Mouse (Mus musculus): ENCODE measurements around the gene Snai3. TPM values are rescaled to one million over a fixed set of nuclear protein-coding genes. Genes with fewer than 3 reads are reported as not detected.

Snai3 gene
- polyA plus RNA-seq, 1 experiment from 2014 or later = not detected

GRCm38 (mm10) chr8:122423217-122423616 lies 37.3 kb downstream of the Snai3 start:
- Histone ChIP-seq H3K27me3 (no peaks in the 10 kb centered on the region), H3K4me2 (replicated peaks) (no peak overlapping the region), H3K36me3 (peaks cover 15% of the 10 kb centered on the region), H3K4me3 (no peak overlapping the region), H3K4me1 (no peaks in the 10 kb centered on the region), H3K27ac (replicated peaks) (no peak overlapping the region), H3K9ac (replicated peaks) (no peak overlapping the region), H3K9me3 (no peaks in the 10 kb centered on the region)
- no peak for ATAC-seq (ENCODE audit: low FRiP score, low read depth)
- WGBS = 90% methylated on average over 24 of the region's 24 CpGs

GRCm38 (mm10) chr8:122421376-122422070 lies 39.0 kb downstream of the Snai3 start, which contains the start of gene Il17c:
Gene Il17c, plus strand, starts transcription at chr8:122422020.
- H3K9ac ChIP-seq (replicated peaks) = no peak within 1 kb of the TSS
- WGBS = 86% methylated on average over 14 of the region's 14 CpGs
- no peaks in the 10 kb centered on the region for H3K27me3 ChIP-seq
- H3K9me3 ChIP-seq = no peaks in the 10 kb centered on the region
- no peak within 1 kb of the TSS for H3K4me3 ChIP-seq
- H3K4me2 ChIP-seq (replicated peaks) = no peak within 1 kb of the TSS
- no peaks in the 10 kb centered on the region for H3K4me1 ChIP-seq
- peaks cover 30% of the 10 kb centered on the region for H3K36me3 ChIP-seq
- ATAC-seq (ENCODE audit: low FRiP score, low read depth) = no peak
- no peak within 1 kb of the TSS for H3K27ac ChIP-seq (replicated peaks)

- H3K4me1 ChIP-seq = no peaks in the 10 kb centered on the region
- H3K9ac ChIP-seq (replicated peaks) = no peak overlapping the region
- H3K4me3 ChIP-seq = no peak overlapping the region
- no peaks in the 10 kb centered on the region for H3K27me3 ChIP-seq
- ATAC-seq (ENCODE audit: low FRiP score, low read depth) = no peak
- no peak overlapping the region for H3K27ac ChIP-seq (replicated peaks)
- H3K36me3 ChIP-seq = peaks cover 45% of the 10 kb centered on the region
- 76% methylated on average over 9 of the region's 9 CpGs for WGBS
- no peak overlapping the region for H3K4me2 ChIP-seq (replicated peaks)
- no peaks in the 10 kb centered on the region for H3K9me3 ChIP-seq
These were observed 40.5 kb downstream of the Snai3 start for GRCm38 (mm10) chr8:122419881-122420555.

- Histone ChIP-seq H3K4me3 (no peak overlapping the region), H3K4me1 (no peaks in the 10 kb centered on the region), H3K27ac (replicated peaks) (no peak overlapping the region), H3K9ac (replicated peaks) (no peak overlapping the region), H3K9me3 (no peaks in the 10 kb centered on the region), H3K36me3 (peaks cover 90% of the 10 kb centered on the region), H3K4me2 (replicated peaks) (no peak overlapping the region), H3K27me3 (no peaks in the 10 kb centered on the region)
- WGBS = 95% methylated on average over 6 of the region's 6 CpGs
- no peak for ATAC-seq (ENCODE audit: low FRiP score, low read depth)
These were observed 45.0 kb downstream of the Snai3 start for GRCm38 (mm10) chr8:122415554-122415953.

GRCm38 (mm10) chr8:122414311-122414710 lies 46.2 kb downstream of the Snai3 start:
- H3K9me3 ChIP-seq = no peaks in the 10 kb centered on the region
- H3K9ac ChIP-seq (replicated peaks) = no peak overlapping the region
- no peak for ATAC-seq (ENCODE audit: low FRiP score, low read depth)
- H3K27ac ChIP-seq (replicated peaks) = no peak overlapping the region
- no peaks in the 10 kb centered on the region for H3K27me3 ChIP-seq
- H3K36me3 ChIP-seq = peaks cover 98% of the 10 kb centered on the region
- no peaks in the 10 kb centered on the region for H3K4me1 ChIP-seq
- no peak overlapping the region for H3K4me3 ChIP-seq
- H3K4me2 ChIP-seq (replicated peaks) = no peak overlapping the region
- WGBS = 87% methylated on average over 9 of the region's 9 CpGs

GRCm38 (mm10) chr8:122407678-122408077 lies 52.9 kb downstream of the Snai3 start:
- H3K27me3 ChIP-seq = no peaks in the 10 kb centered on the region
- H3K4me2 ChIP-seq (replicated peaks) = no peak overlapping the region
- no peak overlapping the region for H3K9ac ChIP-seq (replicated peaks)
- H3K4me3 ChIP-seq = no peak overlapping the region
- no peak for ATAC-seq (ENCODE audit: low FRiP score, low read depth)
- WGBS = 97% methylated on average over 7 of the region's 7 CpGs
- H3K36me3 ChIP-seq = peaks cover 99% of the 10 kb centered on the region
- H3K4me1 ChIP-seq = no peaks in the 10 kb centered on the region
- H3K27ac ChIP-seq (replicated peaks) = no peak overlapping the region
- H3K9me3 ChIP-seq = no peaks in the 10 kb centered on the region

- Histone ChIP-seq H3K4me2 (replicated peaks) (no peak overlapping the region), H3K4me1 (no peaks in the 10 kb centered on the region), H3K27ac (replicated peaks) (no peak overlapping the region), H3K27me3 (no peaks in the 10 kb centered on the region), H3K36me3 (peaks cover 98% of the 10 kb centered on the region), H3K9ac (replicated peaks) (no peak overlapping the region), H3K9me3 (no peaks in the 10 kb centered on the region), H3K4me3 (no peak overlapping the region)
- no peak for ATAC-seq (ENCODE audit: low FRiP score, low read depth)
- 90% methylated on average over 9 of the region's 9 CpGs for WGBS
These were observed 55.3 kb downstream of the Snai3 start for GRCm38 (mm10) chr8:122405146-122405805.

Small RNAs within 50 kb of the gene (microRNA-seq; reads per million reads assigned to microRNA genes)
- not detected for gene Gm24366

Other genes starting within 250 kb of the Snai3 start
- gene Zfpm1, start 178.6 kb downstream of the Snai3 start, polyA plus RNA-seq (2016; fragmentation: Nextera tagmentation; extraction: Ambion mirVana) = 3.0 TPM in 2 replicates
- gene Trhr2, start 100.0 kb downstream of the Snai3 start, polyA plus RNA-seq (2016; fragmentation: Nextera tagmentation; extraction: Ambion mirVana) = not detected in 2 replicates
- gene Zc3h18, start 84.1 kb downstream of the Snai3 start, polyA plus RNA-seq (2016; fragmentation: Nextera tagmentation; extraction: Ambion mirVana) = 68.3 and 74.0 TPM in 2 replicates
- not detected in 2 replicates for gene Il17c, start 38.7 kb downstream of the Snai3 start, polyA plus RNA-seq (2016; fragmentation: Nextera tagmentation; extraction: Ambion mirVana)
- 58.2 and 63.7 TPM in 2 replicates for gene Cyba, start 27.8 kb downstream of the Snai3 start, polyA plus RNA-seq (2016; fragmentation: Nextera tagmentation; extraction: Ambion mirVana)
- gene Mvd, start 17.3 kb downstream of the Snai3 start, polyA plus RNA-seq (2016; fragmentation: Nextera tagmentation; extraction: Ambion mirVana) = 45.8 and 47.4 TPM in 2 replicates
- 36.7 and 37.7 TPM in 2 replicates for gene Rnf166, start 15.3 kb upstream of the Snai3 start, polyA plus RNA-seq (2016; fragmentation: Nextera tagmentation; extraction: Ambion mirVana)
- 65.1 and 66.8 TPM in 2 replicates for gene Ctu2, start 15.4 kb upstream of the Snai3 start, polyA plus RNA-seq (2016; fragmentation: Nextera tagmentation; extraction: Ambion mirVana)
- 5.0 and 8.0 TPM in 2 replicates for gene Piezo1, start 90.6 kb upstream of the Snai3 start, polyA plus RNA-seq (2016; fragmentation: Nextera tagmentation; extraction: Ambion mirVana)
- 30.0 and 34.7 TPM in 2 replicates for gene Cdt1, start 107.3 kb upstream of the Snai3 start, polyA plus RNA-seq (2016; fragmentation: Nextera tagmentation; extraction: Ambion mirVana)
- 157 and 160 TPM in 2 replicates for gene Aprt, start 116.2 kb upstream of the Snai3 start, polyA plus RNA-seq (2016; fragmentation: Nextera tagmentation; extraction: Ambion mirVana)
- gene Galns, start 150.7 kb upstream of the Snai3 start, polyA plus RNA-seq (2016; fragmentation: Nextera tagmentation; extraction: Ambion mirVana) = 4.9 and 5.7 TPM in 2 replicates
- gene Trappc2l, start 150.9 kb upstream of the Snai3 start, polyA plus RNA-seq (2016; fragmentation: Nextera tagmentation; extraction: Ambion mirVana) = 50.4 and 57.5 TPM in 2 replicates
- not detected in 2 replicates for gene Pabpn1l, start 162.0 kb upstream of the Snai3 start, polyA plus RNA-seq (2016; fragmentation: Nextera tagmentation; extraction: Ambion mirVana)
- gene Cbfa2t3, start 238.4 kb upstream of the Snai3 start, polyA plus RNA-seq (2016; fragmentation: Nextera tagmentation; extraction: Ambion mirVana) = 12.9 and 14.5 TPM in 2 replicates